20 mouse cellular contexts compared by ENCODE assay signal in the genomic region with DNA sequence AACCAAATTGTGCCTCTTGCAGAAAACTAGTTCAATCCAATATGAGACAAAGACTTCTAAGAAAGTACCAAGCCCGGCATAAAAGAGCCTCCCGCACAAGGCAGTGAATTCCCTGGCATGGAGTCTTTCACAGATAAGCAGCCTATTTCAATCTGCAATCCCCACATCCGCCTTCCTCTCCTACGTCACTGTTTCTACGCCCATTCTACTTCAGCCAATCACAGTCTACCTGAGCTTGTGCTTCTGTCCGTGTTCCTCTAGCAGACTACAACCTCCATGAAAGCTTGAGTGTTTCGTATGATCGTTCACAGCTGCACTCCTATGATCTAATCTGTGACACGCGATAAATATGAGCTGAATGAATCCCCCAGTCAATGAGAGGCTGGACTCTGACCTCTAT.
DNase-seq lines count a peak whose midpoint lies in the region; ATAC-seq lines count a peak whose summit lies in the region.
"Had no signal": no experiment of that assay in that cellular context is flagged by ENCODE, and none has a peak within 500 bp of the region (broad histone marks: within the 10 kb centered on the region; RNA-seq: fewer than 3 reads in every experiment).

No protein-coding gene starts in this region.

- intact Hi-C loops in heart, postnatal 36 days (cut with DNase I) = no loop called here

- peak overlapping the region in 1 of 2 experiments; percentile 58; a peak in 1 of 4 replicates for H3K27ac ChIP-seq in heart, embryonic 14.5 days (replicated peaks in 1 of 2; ENCODE audit: control insufficient read depth in 1 of 2, insufficient read depth in 1 of 2, low read depth in 2 of 2, low read length in 2 of 2)
- no peak overlapping the region for H3K27ac ChIP-seq in intestine, embryonic 16.5 days (ENCODE audit: low read length)
- H3K27ac ChIP-seq in midbrain, embryonic 10.5 days (replicated peaks) = no peak overlapping the region
- H3K27ac ChIP-seq: embryonic facial prominence, embryonic 12.5 days; forebrain, embryonic 15.5 days; hindbrain, embryonic 12.5 days; kidney, postnatal 0 days; layer of hippocampus, adult 2 months; liver, embryonic 14.5 days; midbrain, embryonic 13.5 days; neural tube, embryonic 13.5 days had no signal

- WGBS in heart, embryonic 14.5 days = 55% methylated on average over 10 of the region's 10 CpGs
- WGBS in intestine, embryonic 16.5 days = 61% methylated on average over 10 of the region's 10 CpGs
- 86% methylated on average over 10 of the region's 10 CpGs for WGBS in midbrain, embryonic 10.5 days

- H3K9me3 ChIP-seq in heart, embryonic 14.5 days (ENCODE audit: control insufficient read depth, low read length) = no peaks in the 10 kb centered on the region; the same call in 1 of the 2 replicates
- H3K9me3 ChIP-seq in intestine, embryonic 16.5 days (ENCODE audit: control insufficient read depth, low read length) = no peaks in the 10 kb centered on the region
- H3K9me3 ChIP-seq in midbrain, embryonic 10.5 days (replicated peaks) = no peaks in the 10 kb centered on the region
- H3K9me3 ChIP-seq: embryonic facial prominence, embryonic 12.5 days; forebrain, embryonic 15.5 days; hindbrain, embryonic 12.5 days; midbrain, embryonic 13.5 days; neural tube, embryonic 13.5 days had no signal

- H3K27me3 ChIP-seq in heart, embryonic 14.5 days (ENCODE audit: control insufficient read depth, insufficient read depth, low read length) = no peaks in the 10 kb centered on the region
- no peaks in the 10 kb centered on the region for H3K27me3 ChIP-seq in intestine, embryonic 16.5 days (replicated peaks; ENCODE audit: control insufficient read depth, insufficient read depth, low read length)
- H3K27me3 ChIP-seq in midbrain, embryonic 10.5 days (ENCODE audit: low read depth, poor library complexity, severe bottlenecking) = no peaks in the 10 kb centered on the region
- H3K27me3 ChIP-seq: embryonic facial prominence, embryonic 12.5 days; forebrain, embryonic 15.5 days; hindbrain, embryonic 12.5 days; midbrain, embryonic 13.5 days; neural tube, embryonic 13.5 days had no signal

- H3K9ac ChIP-seq in heart, embryonic 14.5 days (ENCODE audit: low read length) = no peak overlapping the region
- H3K9ac ChIP-seq in intestine, embryonic 16.5 days (ENCODE audit: low read depth, low read length) = no peak overlapping the region
- H3K9ac ChIP-seq: embryonic facial prominence, embryonic 12.5 days; forebrain, embryonic 15.5 days; hindbrain, embryonic 12.5 days; liver, embryonic 14.5 days; midbrain, embryonic 13.5 days; neural tube, embryonic 13.5 days had no signal

- H3K36me3 ChIP-seq in heart, embryonic 14.5 days (ENCODE audit: control insufficient read depth, insufficient read depth, low read length) = no peaks in the 10 kb centered on the region
- H3K36me3 ChIP-seq in intestine, embryonic 16.5 days (ENCODE audit: control insufficient read depth, insufficient read depth, low read length) = no peaks in the 10 kb centered on the region
- no peaks in the 10 kb centered on the region for H3K36me3 ChIP-seq in midbrain, embryonic 10.5 days
- H3K36me3 ChIP-seq: embryonic facial prominence, embryonic 12.5 days; forebrain, embryonic 15.5 days; hindbrain, embryonic 12.5 days; midbrain, embryonic 13.5 days; neural tube, embryonic 13.5 days had no signal

- no peak for ATAC-seq in heart, embryonic 14.5 days (ENCODE audit: insufficient number of reproducible peaks, insufficient read depth, low FRiP score, low read depth)
- ATAC-seq in intestine, embryonic 16.5 days = peak; percentile 75
- no peak for ATAC-seq in erythroblast, adult 5-6 weeks (replicated peaks; ENCODE audit: low FRiP score, poor library complexity, severe bottlenecking)
- ATAC-seq: forebrain, embryonic 15.5 days; midbrain, embryonic 13.5 days had no signal

- H3K4me1 ChIP-seq in heart, embryonic 14.5 days (ENCODE audit: control insufficient read depth in 2 of 2, insufficient read depth in 2 of 2, low read length in 2 of 2) = peaks cover 0 to 5% of the 10 kb centered on the region in 2 experiments; a peak in 1 of 4 replicates
- no peaks in the 10 kb centered on the region for H3K4me1 ChIP-seq in intestine, embryonic 16.5 days (ENCODE audit: control insufficient read depth, insufficient read depth, low read length)
- H3K4me1 ChIP-seq in midbrain, embryonic 10.5 days = no peaks in the 10 kb centered on the region
- H3K4me1 ChIP-seq: forebrain, embryonic 15.5 days; hindbrain, embryonic 12.5 days; neural tube, embryonic 13.5 days had no signal

- DNase-seq in heart, adult 8-10 months (ENCODE audit: low spot score) = peak; percentile 14
- DNase-seq in heart, postnatal 36 days = no peak
- peak; percentile 29 for DNase-seq in lung, postnatal 25 days (ENCODE audit: low spot score)
- DNase-seq in midbrain, embryonic 10.5 days (ENCODE audit: low spot score) = no peak
- no peak for DNase-seq in cerebellum, postnatal 10 days
- DNase-seq: B cell, adult 2 months; cerebellum, adult 9-11 months; layer of hippocampus, postnatal 36 days; thymus, postnatal 25 days had no signal

- no peak overlapping the region for H3K4me3 ChIP-seq in heart, embryonic 14.5 days (ENCODE audit: control insufficient read depth in 1 of 2, insufficient read depth in 1 of 2, low read depth in 1 of 2, low read length in 2 of 2)
- no peak overlapping the region for H3K4me3 ChIP-seq in intestine, embryonic 16.5 days (ENCODE audit: low read length)
- H3K4me3 ChIP-seq in midbrain, embryonic 10.5 days = no peak overlapping the region
- H3K4me3 ChIP-seq: embryonic facial prominence, embryonic 12.5 days; forebrain, embryonic 15.5 days; hindbrain, embryonic 12.5 days; layer of hippocampus, adult 2 months; midbrain, embryonic 13.5 days; neural tube, embryonic 13.5 days had no signal

- H3K4me2 ChIP-seq in heart, embryonic 14.5 days (ENCODE audit: low read length) = peak overlapping the region; percentile 28; the same call in 1 of the 2 replicates
- H3K4me2 ChIP-seq in intestine, embryonic 16.5 days (ENCODE audit: low read depth, low read length) = no peak overlapping the region
- H3K4me2 ChIP-seq: embryonic facial prominence, embryonic 12.5 days; forebrain, embryonic 15.5 days; hindbrain, embryonic 12.5 days; midbrain, embryonic 13.5 days; neural tube, embryonic 13.5 days had no signal

Comparison
In these comparisons a context has a peak if more than half of its experiments do, and no peak if none do; other contexts are left out.
1. DNase-seq: peak in heart, adult 8-10 months (single experiment) and lung, postnatal 25 days (single experiment); none in heart, postnatal 36 days (0 of 2), midbrain, embryonic 10.5 days (single experiment) and cerebellum, postnatal 10 days (0 of 2).